Mouse (Mus musculus) layer of hippocampus, adult 9-10 months (tissue): ENCODE data around the gene Gbx1.

Experiments used
- DNase-seq: peaks from one replicate; pipeline ENCODE4 v3.0.0; 2022; ENCODE audit warnings: low spot score

Gene Gbx1

GRCm38 (mm10) chr5:24475476-24476241, 51.3 kb downstream of the Gbx1 start:
- no peak for DNase-seq

GRCm38 (mm10) chr5:24474723-24475261, 52.2 kb downstream of the Gbx1 start:
- no peak for DNase-seq

GRCm38 (mm10) chr5:24474025-24474722, 52.8 kb downstream of the Gbx1 start:
- no peak for DNase-seq

- no peak for DNase-seq
Measured at GRCm38 (mm10) chr5:24472884-24473619, 54.0 kb downstream of the Gbx1 start.

- no peak for DNase-seq
Measured at GRCm38 (mm10) chr5:24470600-24470999, 56.4 kb downstream of the Gbx1 start.

GRCm38 (mm10) chr5:24466762-24467161, 60.2 kb downstream of the Gbx1 start:
- no peak for DNase-seq

GRCm38 (mm10) chr5:24455613-24456012, 71.4 kb downstream of the Gbx1 start:
- DNase-seq: no peak

GRCm38 (mm10) chr5:24455076-24455475, 71.9 kb downstream of the Gbx1 start:
- no peak for DNase-seq

GRCm38 (mm10) chr5:24453985-24454303, 73.1 kb downstream of the Gbx1 start:
- no peak for DNase-seq

- no peak for DNase-seq
Measured at GRCm38 (mm10) chr5:24453283-24453984, 73.6 kb downstream of the Gbx1 start.
